Mouse (Mus musculus) midbrain, embryonic 15.5 days (tissue): ENCODE results near the gene Atp5e. TPM values are rescaled to one million over a fixed set of nuclear protein-coding genes. Genes with fewer than 3 reads are reported as not detected.

Experiments
- polyA plus RNA-seq: library from polyadenylated mRNA; unstranded; fragments of >200 nt; fragmentation: Nextera tagmentation; extraction: Ambion mirVana; gene quantifications from 2 replicates; pipeline ENCODE4 v1.2.1, GENCODE M21; 2015

Gene Atp5e
- polyA plus RNA-seq, 1 experiment from 2014 or later: 712 TPM

Other genes with a start within 250 kb of the Atp5e start
- gene Gnas, start 179.8 kb downstream of the Atp5e start, polyA plus RNA-seq: 1,362 and 1,368 TPM in 2 replicates
- 8.2 and 16.1 TPM in 2 replicates for gene Gm20721, start 117.4 kb downstream of the Atp5e start, polyA plus RNA-seq
- gene Nelfcd, start 48.3 kb downstream of the Atp5e start, polyA plus RNA-seq: 114 and 118 TPM in 2 replicates
- gene Ctsz, start 25.1 kb downstream of the Atp5e start, polyA plus RNA-seq: 63.8 and 79.7 TPM in 2 replicates
- gene Tubb1, start 13.4 kb downstream of the Atp5e start, polyA plus RNA-seq: 0.50 and 0.79 TPM in 2 replicates
- 108 and 113 TPM in 2 replicates for gene Prelid3b, start 9.0 kb upstream of the Atp5e start, polyA plus RNA-seq
- not detected in 2 replicates for gene Zfp831, start 179.4 kb upstream of the Atp5e start, polyA plus RNA-seq